Mouse (Mus musculus) CH12.LX (cell line): Measurements from ENCODE around the gene Ephb6. TPM values are rescaled to one million over a fixed set of nuclear protein-coding genes. Genes with fewer than 3 reads are reported as not detected.

Experiments
- DNase-seq: peaks from one replicate; pipeline ENCODE4 v3.0.0-alpha.2; 2013; ENCODE audit errors: extremely low read depth
- H3K27ac ChIP-seq: 2 replicates; pipeline ENCODE4 v1.5.1; 2012; ENCODE audit warnings: low read depth, mild to moderate bottlenecking, control low read depth, moderate library complexity; ENCODE audit not compliant: insufficient read depth
- H3K27me3 ChIP-seq: replicated peaks from 2 replicates; pipeline ENCODE3; 2012; ENCODE audit warnings: inconsistent platforms
- H3K36me3 ChIP-seq, 2 experiments: replicated peaks in 1 of 2; 2 replicates each; pipeline versions ENCODE3 to v1.6.1; 2012; ENCODE audit warnings: inconsistent platforms in 1 of 2, low read length in 1 of 2, mild to moderate bottlenecking in 1 of 2, mixed read lengths in 1 of 2, moderate library complexity in 1 of 2; ENCODE audit not compliant: control insufficient read depth in 1 of 2, insufficient read depth in 1 of 2
- H3K4me1 ChIP-seq, 2 experiments: 2 replicates each; pipeline ENCODE4 v1.6.1; 2012; ENCODE audit warnings: inconsistent platforms in 1 of 2, moderate library complexity in 1 of 2; ENCODE audit not compliant: insufficient read depth in 2 of 2, control insufficient read depth in 1 of 2
- H3K4me2 ChIP-seq: 2 replicates; pipeline ENCODE4 v1.6.1; 2012; ENCODE audit warnings: low read depth, mild to moderate bottlenecking, control low read depth; ENCODE audit not compliant: poor library complexity, insufficient read depth, severe bottlenecking
- H3K4me3 ChIP-seq, 3 experiments: fragments of 150-350 bp in 1 of 3; sonication (generic) in 1 of 3; replicated peaks in 1 of 3; 2 replicates each; pipeline versions ENCODE3 to v1.5.1; 2011 to 2012; ENCODE audit warnings: low read depth in 2 of 3, low read length in 2 of 3, mild to moderate bottlenecking in 2 of 3, moderate library complexity in 2 of 3, control low read depth in 1 of 3, improper control_type of control experiment in 1 of 3, inconsistent platforms in 1 of 3, mixed read lengths in 1 of 3; ENCODE audit not compliant: poor library complexity in 1 of 3
- H3K79me2 ChIP-seq: replicated peaks from 2 replicates; pipeline ENCODE4 v1.6.1; 2012; ENCODE audit warnings: mild to moderate bottlenecking, moderate library complexity; ENCODE audit not compliant: control insufficient read depth, poor library complexity, insufficient read depth, severe bottlenecking; ENCODE audit errors: extremely low read depth
- H3K9ac ChIP-seq: 2 replicates; pipeline ENCODE4 v1.6.1; 2012; ENCODE audit warnings: low read depth, mild to moderate bottlenecking, control low read depth, moderate library complexity; ENCODE audit not compliant: insufficient read depth
- H3K9me3 ChIP-seq: replicated peaks from 2 replicates; pipeline ENCODE3; 2012; ENCODE audit warnings: low read length, inconsistent platforms, mixed read lengths
- BHLHE40 ChIP-seq: IDR thresholded peaks from 2 replicates; pipeline ENCODE4 v1.6.1; 2011; ENCODE audit warnings: mild to moderate bottlenecking, low read depth, low read length, improper control_type of control experiment
- CHD1 ChIP-seq: IDR thresholded peaks from 2 replicates; pipeline ENCODE4 v1.6.1; 2012; ENCODE audit warnings: low read depth, low read length, improper control_type of control experiment, inconsistent platforms
- E2F4 ChIP-seq: IDR thresholded peaks from 2 replicates; pipeline ENCODE4 v1.6.1; 2011; ENCODE audit warnings: low read depth, low read length, improper control_type of control experiment; ENCODE audit not compliant: insufficient replicate concordance
- ELF1 ChIP-seq: IDR thresholded peaks from 2 replicates; pipeline ENCODE4 v1.6.1; 2014; ENCODE audit warnings: low read depth, mild to moderate bottlenecking, inconsistent platforms, low read length, improper control_type of control experiment
- EP300 ChIP-seq: IDR thresholded peaks from 2 replicates; pipeline ENCODE4 v1.6.1; 2011; ENCODE audit warnings: low read length, improper control_type of control experiment
- GABPA ChIP-seq: IDR thresholded peaks from 2 replicates; pipeline ENCODE4 v1.6.1; 2012; ENCODE audit warnings: low read depth, low read length, improper control_type of control experiment, inconsistent platforms; ENCODE audit not compliant: insufficient replicate concordance
- MAFK ChIP-seq: IDR thresholded peaks from 2 replicates; pipeline ENCODE4 v1.6.1; 2011; ENCODE audit warnings: low read length, improper control_type of control experiment; ENCODE audit not compliant: insufficient replicate concordance
- MAX ChIP-seq: IDR thresholded peaks from 2 replicates; pipeline ENCODE4 v1.6.1; 2011; ENCODE audit warnings: low read length, improper control_type of control experiment
- MAZ ChIP-seq: IDR thresholded peaks from 2 replicates; pipeline ENCODE4 v1.6.1; 2012; ENCODE audit warnings: low read depth, mild to moderate bottlenecking, inconsistent platforms, low read length, improper control_type of control experiment, moderate library complexity
- NELFE ChIP-seq: IDR thresholded peaks from 2 replicates; pipeline ENCODE4 v1.6.1; 2011; ENCODE audit warnings: low read depth, low read length, improper control_type of control experiment
- POLR2A ChIP-seq: IDR thresholded peaks from 2 replicates; pipeline ENCODE4 v1.6.1; 2011; ENCODE audit warnings: low read depth, mild to moderate bottlenecking, improper control_type of control experiment, low read length
- POLR2AphosphoS2 ChIP-seq: IDR thresholded peaks from 2 replicates; pipeline ENCODE4 v1.6.1; 2011; ENCODE audit warnings: low read depth, low read length, improper control_type of control experiment
- RAD21 ChIP-seq: IDR thresholded peaks from 2 replicates; pipeline ENCODE4 v1.6.1; 2011; ENCODE audit warnings: low read depth, mild to moderate bottlenecking, low read length, improper control_type of control experiment, moderate library complexity
- SMC3 ChIP-seq: IDR thresholded peaks from 2 replicates; pipeline ENCODE4 v1.6.1; 2011; ENCODE audit warnings: low read depth, low read length, improper control_type of control experiment
- TBP ChIP-seq: conservative IDR thresholded peaks from 2 replicates; pipeline ENCODE4 v1.6.1; 2011; ENCODE audit warnings: low read depth, low read length, improper control_type of control experiment
- TCF12 ChIP-seq: IDR thresholded peaks from 2 replicates; pipeline ENCODE4 v1.6.1; 2014; ENCODE audit warnings: low read depth, mild to moderate bottlenecking, inconsistent platforms, low read length, improper control_type of control experiment
- UBTF ChIP-seq: IDR thresholded peaks from 2 replicates; pipeline ENCODE4 v1.6.1; 2012; ENCODE audit warnings: low read depth, mild to moderate bottlenecking, inconsistent platforms, low read length, improper control_type of control experiment, moderate library complexity
- ZMIZ1 ChIP-seq: IDR thresholded peaks from 2 replicates; pipeline ENCODE4 v1.6.1; 2012; ENCODE audit warnings: low read depth, mild to moderate bottlenecking, inconsistent platforms, low read length, improper control_type of control experiment
- ZNF384 ChIP-seq: IDR thresholded peaks from 2 replicates; pipeline ENCODE4 v1.6.1; 2012; ENCODE audit warnings: low read depth, low read length, improper control_type of control experiment, inconsistent platforms
- dilution Hi-C: fragments of 300-500 bp; cut with MboI; formaldehyde crosslinking; loops from 2 replicates; pipeline ENCODE4 v1.14.3; 2020; ENCODE audit warnings: low sequenced_read_pairs; ENCODE audit not compliant: extremely low pct_unique_long_range_greater_than_20kb, extremely low pct_ligation_motif_present
- in situ Hi-C: fragments of 300-500 bp; cut with MboI; formaldehyde crosslinking; loops from 3 replicates; pipeline ENCODE4 v1.14.3; 2019; ENCODE audit warnings: low sequenced_read_pairs, low pct_ligation_motif_present, low pct_unique_long_range_greater_than_20kb, mixed read lengths
- polyA plus RNA-seq: library from polyadenylated mRNA; unstranded; fragments of >175 nt; gene quantifications from 2 replicates; pipeline ENCODE4 v1.2.1, GENCODE M21; 2012; ENCODE audit warnings: low read depth; ENCODE audit not compliant: insufficient read length
- total RNA-seq, 2 experiments: library from RNA; depleted of rRNA; stranded (reverse); fragments of 300-350 nt in 1 of 2; fragments of >200 nt in 1 of 2; gene quantifications; 2 replicates each; pipeline ENCODE4 v1.2.3; 2012 to 2014

Gene Ephb6
- total and polyA plus RNA-seq, 3 experiments, result not detected

DNA sequence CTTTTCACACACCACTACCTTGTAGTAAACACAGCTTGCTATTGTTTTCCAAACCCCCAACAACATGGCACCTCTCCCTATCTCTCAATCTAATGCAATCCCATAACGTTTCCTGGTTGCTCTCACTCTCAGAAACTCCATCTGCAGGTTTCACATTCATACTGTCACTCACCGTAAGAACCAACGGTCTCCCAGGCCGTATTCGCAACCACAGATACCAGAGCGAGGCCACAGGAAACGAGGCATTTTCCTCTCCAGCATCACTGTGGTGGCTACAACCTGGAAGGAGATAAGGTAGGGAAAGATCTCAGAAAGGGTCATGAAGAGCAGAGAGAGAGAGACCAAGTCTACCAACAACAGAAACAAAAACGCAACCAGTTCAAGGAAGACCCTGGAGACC is 49.4 kb downstream of the Ephb6 start:
- Histone ChIP-seq H3K4me1 (no peaks in the 10 kb centered on the region), H3K9me3 (no peaks in the 10 kb centered on the region), H3K4me3 (no peak overlapping the region), H3K79me2 (no peaks in the 10 kb centered on the region), H3K27me3 (no peaks in the 10 kb centered on the region), H3K36me3 (no peaks in the 10 kb centered on the region), H3K4me2 (no peak overlapping the region), H3K27ac (no peak overlapping the region), H3K9ac (no peak overlapping the region)
- no peak for DNase-seq
- dilution Hi-C loops (no loop called here), in situ Hi-C loops (no loop called here)
- TF ChIP-seq TCF12, result no peak
- no peak for TF ChIP-seq MAFK
- no peak for TF ChIP-seq POLR2A
- TF ChIP-seq MAZ, result no peak
- no peak for TF ChIP-seq EP300
- no peak for TF ChIP-seq CHD1
- TF ChIP-seq BHLHE40, result no peak
- TF ChIP-seq UBTF, result no peak
- no peak for TF ChIP-seq ZMIZ1

DNA sequence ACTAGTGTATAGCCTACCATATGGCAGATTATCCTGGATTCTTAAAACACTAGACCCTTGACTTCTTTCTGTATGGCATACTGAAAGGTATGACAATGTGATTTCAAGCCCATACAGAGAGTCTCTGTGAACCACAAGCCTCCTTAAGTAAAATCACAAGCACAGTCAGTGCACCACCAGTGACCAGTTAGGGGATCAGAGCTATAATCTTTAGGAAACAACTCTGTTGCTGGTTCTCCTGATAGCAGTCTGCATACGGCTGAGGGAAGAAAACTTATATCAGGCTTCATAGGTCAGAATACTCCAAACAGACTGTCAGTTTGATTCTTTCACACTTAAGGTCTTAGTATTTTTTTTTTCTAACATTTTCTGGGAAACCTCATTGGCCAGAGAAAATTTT is 53.2 kb downstream of the Ephb6 start:
- H3K79me2 ChIP-seq, result no peaks in the 10 kb centered on the region
- dilution Hi-C loops, result no loop called here
- no peaks in the 10 kb centered on the region for H3K9me3 ChIP-seq
- no peak overlapping the region for H3K9ac ChIP-seq
- H3K27ac ChIP-seq, result no peak overlapping the region
- H3K4me2 ChIP-seq, result no peak overlapping the region
- no peak for DNase-seq
- no peak overlapping the region for H3K4me3 ChIP-seq
- TF ChIP-seq ZNF384 (no peak), SMC3 (no peak), CHD1 (no peak), RAD21 (no peak), E2F4 (no peak), ELF1 (no peak), GABPA (no peak), POLR2AphosphoS2 (no peak), TBP (no peak), NELFE (no peak), MAX (no peak)
- in situ Hi-C loops, result no loop called here
- H3K4me1 ChIP-seq, result no peaks in the 10 kb centered on the region
- no peaks in the 10 kb centered on the region for H3K36me3 ChIP-seq
- H3K27me3 ChIP-seq, result no peaks in the 10 kb centered on the region
